Mouse (Mus musculus): ENCODE results near the gene Wrnip1. TPM values are rescaled to one million over a fixed set of nuclear protein-coding genes. Genes with fewer than 3 reads are reported as not detected.

Gene Wrnip1
- polyA plus RNA-seq, 1 experiment, result 25.5 TPM

- H3K4me1 ChIP-seq (ENCODE audit: control insufficient read depth, insufficient read depth, low read length), result no peaks in the 10 kb centered on the region
- TF ChIP-seq POLR2A (IDR thresholded peaks at IDR 0.05; ENCODE audit: low read depth, low read length) (no peak), CTCF (conservative IDR thresholded peaks at IDR 0.05; ENCODE audit: insufficient read depth, insufficient read length, low read depth, low read length) (no peak)
- H3K27ac ChIP-seq (ENCODE audit: insufficient read depth, low read depth, low read length), result no peak overlapping the region
- H3K4me3 ChIP-seq (ENCODE audit: insufficient read depth, low read depth, low read length), result no peak overlapping the region
- no peak for DNase-seq
- 80% methylated on average over 4 of the region's 4 CpGs for whole genome bisulfite sequencing
- no peaks in the 10 kb centered on the region for H3K27me3 ChIP-seq (replicated peaks; ENCODE audit: control insufficient read depth, insufficient read depth, low read length)
- H3K36me3 ChIP-seq (ENCODE audit: control insufficient read depth, insufficient read depth, low read length), result no peaks in the 10 kb centered on the region
Observed at GRCm38 (mm10) chr13:32789781-32790180, 12.1 kb upstream of the Wrnip1 start.

GRCm38 (mm10) chr13:32794619-32795018 lies 7.2 kb upstream of the Wrnip1 start:
- DNase-seq, result peak; percentile 95
- Histone ChIP-seq H3K27ac (ENCODE audit: insufficient read depth, low read depth, low read length) (peak overlapping the region; percentile 96), H3K27me3 (replicated peaks; ENCODE audit: control insufficient read depth, insufficient read depth, low read length) (no peaks in the 10 kb centered on the region), H3K4me3 (ENCODE audit: insufficient read depth, low read depth, low read length) (no peak overlapping the region), H3K4me1 (ENCODE audit: control insufficient read depth, insufficient read depth, low read length) (no peaks in the 10 kb centered on the region; the same call in 1 of the 2 replicates), H3K36me3 (ENCODE audit: control insufficient read depth, insufficient read depth, low read length) (no peaks in the 10 kb centered on the region)
- 19% methylated on average over 2 of the region's 2 CpGs for WGBS
- no peak for TF ChIP-seq POLR2A (IDR thresholded peaks at IDR 0.05; ENCODE audit: low read depth, low read length)
- TF ChIP-seq CTCF (conservative IDR thresholded peaks at IDR 0.05; ENCODE audit: insufficient read depth, insufficient read length, low read depth, low read length), result 0 out of 2 replicates have a peak, but pooled peaks have one; percentile 7

- Histone ChIP-seq H3K4me3 (ENCODE audit: insufficient read depth, low read depth, low read length) (no peak overlapping the region), H3K27ac (ENCODE audit: insufficient read depth, low read depth, low read length) (peak overlapping the region; percentile 96)
- WGBS, result 69% methylated on average over 5 of the region's 5 CpGs
Observed at GRCm38 (mm10) chr13:32795166-32795565, 6.7 kb upstream of the Wrnip1 start.

DNA sequence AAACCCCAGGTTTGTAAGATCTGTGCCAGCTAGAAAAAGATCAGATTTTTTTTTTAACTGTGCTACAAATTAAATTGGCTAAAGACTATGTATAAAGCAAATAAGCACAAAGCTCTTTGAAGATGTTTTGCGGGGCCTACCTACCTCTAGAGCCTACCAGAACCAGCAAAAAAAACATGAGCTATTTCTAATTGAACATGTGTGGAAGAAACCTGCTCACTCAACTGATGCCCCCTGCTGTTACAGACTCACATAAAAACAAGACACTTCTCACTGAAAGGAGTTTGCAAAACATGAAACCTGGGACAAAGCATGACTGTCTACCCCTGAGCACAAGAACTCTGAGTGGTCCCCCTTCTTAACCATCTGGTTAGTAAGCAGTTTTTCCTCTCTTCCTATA lies 4.8 kb upstream of the Wrnip1 start:
- Histone ChIP-seq H3K4me3 (ENCODE audit: insufficient read depth, low read depth, low read length) (no peak overlapping the region), H3K36me3 (ENCODE audit: control insufficient read depth, insufficient read depth, low read length) (no peaks in the 10 kb centered on the region), H3K27me3 (replicated peaks; ENCODE audit: control insufficient read depth, insufficient read depth, low read length) (no peaks in the 10 kb centered on the region), H3K4me1 (ENCODE audit: control insufficient read depth, insufficient read depth, low read length) (no peaks in the 10 kb centered on the region; the same call in 1 of the 2 replicates), H3K27ac (ENCODE audit: insufficient read depth, low read depth, low read length) (no peak overlapping the region)
- TF ChIP-seq CTCF (conservative IDR thresholded peaks at IDR 0.05; ENCODE audit: insufficient read depth, insufficient read length, low read depth, low read length), result no peak
- TF ChIP-seq POLR2A (IDR thresholded peaks at IDR 0.05; ENCODE audit: low read depth, low read length), result no peak
- 88% methylated on average over 1 of the region's 1 CpGs for WGBS
- peak; percentile 27 for DNase-seq

More at GRCm38 (mm10) chr13:32795166-32795565, 6.7 kb upstream of the Wrnip1 start:
- Histone ChIP-seq H3K27me3 (replicated peaks; ENCODE audit: control insufficient read depth, insufficient read depth, low read length) (no peaks in the 10 kb centered on the region), H3K36me3 (ENCODE audit: control insufficient read depth, insufficient read depth, low read length) (no peaks in the 10 kb centered on the region), H3K4me1 (ENCODE audit: control insufficient read depth, insufficient read depth, low read length) (no peaks in the 10 kb centered on the region; the same call in 1 of the 2 replicates)
- peak; percentile 80 for DNase-seq
- no peak for TF ChIP-seq POLR2A (IDR thresholded peaks at IDR 0.05; ENCODE audit: low read depth, low read length)
- no peak for TF ChIP-seq CTCF (conservative IDR thresholded peaks at IDR 0.05; ENCODE audit: insufficient read depth, insufficient read length, low read depth, low read length)

DNA sequence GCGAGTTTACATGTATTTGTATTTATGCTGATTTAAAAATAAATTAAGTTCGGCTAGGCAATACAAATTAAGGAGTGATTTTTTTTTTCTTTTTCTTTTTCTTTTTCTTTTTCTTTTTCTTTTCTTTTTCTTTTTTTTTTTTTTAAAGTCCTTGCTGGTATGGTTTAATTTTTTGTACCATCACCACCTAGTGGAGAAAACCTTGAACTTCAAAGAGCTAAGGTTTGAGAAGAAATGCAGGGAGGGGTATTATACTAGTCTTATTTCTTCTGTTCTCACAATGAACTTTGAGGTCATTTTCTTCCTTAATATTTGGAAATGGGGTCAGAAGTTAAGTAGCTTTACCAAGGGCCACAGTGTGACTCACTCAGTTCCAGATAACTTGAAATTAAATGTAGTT lies 2.7 kb upstream of the Wrnip1 start:
- WGBS, result 60% methylated on average over 2 of the region's 2 CpGs
- Histone ChIP-seq H3K27me3 (replicated peaks; ENCODE audit: control insufficient read depth, insufficient read depth, low read length) (no peaks in the 10 kb centered on the region), H3K4me3 (ENCODE audit: insufficient read depth, low read depth, low read length) (no peak overlapping the region), H3K4me1 (ENCODE audit: control insufficient read depth, insufficient read depth, low read length) (no peaks in the 10 kb centered on the region; the same call in 1 of the 2 replicates), H3K36me3 (ENCODE audit: control insufficient read depth, insufficient read depth, low read length) (no peaks in the 10 kb centered on the region), H3K27ac (ENCODE audit: insufficient read depth, low read depth, low read length) (no peak overlapping the region)
- TF ChIP-seq CTCF (conservative IDR thresholded peaks at IDR 0.05; ENCODE audit: insufficient read depth, insufficient read length, low read depth, low read length) (no peak), POLR2A (IDR thresholded peaks at IDR 0.05; ENCODE audit: low read depth, low read length) (no peak)
- peak; percentile 46 for DNase-seq

DNA sequence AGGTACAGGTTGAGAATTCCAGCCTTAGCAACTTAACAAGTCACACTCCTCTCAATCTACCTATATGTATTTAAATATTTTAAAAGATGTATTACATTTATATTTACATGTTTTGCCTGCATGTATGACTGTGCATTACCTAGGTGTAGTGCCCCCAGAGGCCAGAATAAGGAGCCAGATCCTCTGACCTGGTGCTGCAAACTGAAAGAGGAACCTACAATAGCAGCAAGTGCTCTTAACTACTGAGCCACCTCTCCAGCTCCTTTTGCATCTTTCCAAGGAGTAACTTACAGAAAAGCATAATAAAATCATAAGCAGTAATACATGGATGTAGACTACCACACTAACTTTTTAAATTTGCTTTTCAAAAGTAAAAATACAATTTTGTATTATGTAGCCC lies 979 bp upstream of the Wrnip1 start:
- H3K4me3 ChIP-seq (ENCODE audit: insufficient read depth, low read depth, low read length), result no peak overlapping the region
- TF ChIP-seq CTCF (conservative IDR thresholded peaks at IDR 0.05; ENCODE audit: insufficient read depth, insufficient read length, low read depth, low read length) (no peak), POLR2A (IDR thresholded peaks at IDR 0.05; ENCODE audit: low read depth, low read length) (no peak)
- H3K36me3 ChIP-seq (ENCODE audit: control insufficient read depth, insufficient read depth, low read length), result no peaks in the 10 kb centered on the region
- H3K27ac ChIP-seq (ENCODE audit: insufficient read depth, low read depth, low read length), result no peak overlapping the region
- no peaks in the 10 kb centered on the region for H3K4me1 ChIP-seq (ENCODE audit: control insufficient read depth, insufficient read depth, low read length)
- peak; percentile 15 for DNase-seq
- H3K27me3 ChIP-seq (replicated peaks; ENCODE audit: control insufficient read depth, insufficient read depth, low read length), result no peaks in the 10 kb centered on the region

GRCm38 (mm10) chr13:32802259-32803081 lies 632 bp downstream of the Wrnip1 start, which contains the start of gene D930007J09Rik:
Gene D930007J09Rik (minus strand): TSS chr13:32802849.
- Histone ChIP-seq H3K27ac (ENCODE audit: insufficient read depth, low read depth, low read length) (peak within 1 kb of the TSS; percentile 32), H3K36me3 (ENCODE audit: control insufficient read depth, insufficient read depth, low read length) (peaks cover 1% of the 10 kb centered on the region; the same call in 1 of the 2 replicates), H3K27me3 (replicated peaks; ENCODE audit: control insufficient read depth, insufficient read depth, low read length) (no peaks in the 10 kb centered on the region), H3K4me3 (ENCODE audit: insufficient read depth, low read depth, low read length) (peak within 1 kb of the TSS; percentile 76), H3K4me1 (ENCODE audit: control insufficient read depth, insufficient read depth, low read length) (no peaks in the 10 kb centered on the region)
- under 1% methylated on average over 95 of the region's 95 CpGs for WGBS
- peak; percentile 33 for DNase-seq
- TF ChIP-seq POLR2A (IDR thresholded peaks at IDR 0.05; ENCODE audit: low read depth, low read length), result no peak
- no peak for TF ChIP-seq CTCF (conservative IDR thresholded peaks at IDR 0.05; ENCODE audit: insufficient read depth, insufficient read length, low read depth, low read length)

Data from kidney, adult 2 months (tissue).